Mouse (Mus musculus): ENCODE results near the gene Pkd1. TPM values are rescaled to one million over a fixed set of nuclear protein-coding genes. Genes with fewer than 3 reads are reported as not detected.
A peak's percentile ranks its signal among the peaks of the same experiment; 100 is the strongest.

Gene Pkd1
- total RNA-seq, 4 experiments from 2014 or later: 72.1 to 120 (median 88.4) TPM

DNA sequence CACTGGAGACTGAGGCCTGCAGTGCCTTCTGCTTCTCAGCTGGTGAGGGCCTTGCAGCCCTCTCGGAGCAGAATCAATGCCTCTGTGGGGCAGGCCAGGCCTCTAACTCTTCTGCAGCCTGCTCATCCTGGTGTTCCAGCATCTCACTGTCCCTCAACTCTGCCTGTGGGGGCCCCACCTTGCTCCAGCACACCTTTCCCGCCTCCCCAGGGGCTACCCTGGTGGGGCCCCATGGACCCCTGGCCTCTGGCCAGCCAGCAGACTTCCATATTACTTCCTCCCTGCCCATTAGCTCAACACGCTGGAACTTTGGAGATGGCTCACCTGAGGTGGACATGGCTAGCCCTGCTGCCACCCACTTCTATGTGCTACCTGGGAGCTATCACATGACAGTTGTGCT, 15.5 kb downstream of the Pkd1 start:
- no peak for DNase-seq (ENCODE audit: low spot score in 2 of 2)

DNA sequence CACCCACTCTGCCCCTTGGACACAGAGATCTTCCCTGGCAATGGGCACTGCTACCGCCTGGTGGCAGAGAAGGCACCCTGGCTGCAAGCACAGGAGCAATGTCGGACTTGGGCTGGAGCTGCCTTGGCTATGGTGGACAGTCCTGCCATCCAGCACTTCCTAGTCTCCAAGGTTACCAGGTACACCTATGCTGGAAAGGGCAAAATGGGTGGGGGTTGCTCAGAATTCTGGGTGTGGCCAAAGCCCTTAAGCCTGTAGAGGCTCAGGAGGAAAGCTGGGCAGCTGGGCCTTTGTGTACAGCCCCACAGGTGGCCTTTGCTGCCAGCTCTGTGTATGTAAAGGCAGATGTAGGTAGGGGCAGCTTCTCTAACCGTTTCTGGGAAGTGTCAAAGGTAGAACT, 16.2 kb downstream of the Pkd1 start:
- DNase-seq (ENCODE audit: low spot score in 2 of 2): no peak

DNA sequence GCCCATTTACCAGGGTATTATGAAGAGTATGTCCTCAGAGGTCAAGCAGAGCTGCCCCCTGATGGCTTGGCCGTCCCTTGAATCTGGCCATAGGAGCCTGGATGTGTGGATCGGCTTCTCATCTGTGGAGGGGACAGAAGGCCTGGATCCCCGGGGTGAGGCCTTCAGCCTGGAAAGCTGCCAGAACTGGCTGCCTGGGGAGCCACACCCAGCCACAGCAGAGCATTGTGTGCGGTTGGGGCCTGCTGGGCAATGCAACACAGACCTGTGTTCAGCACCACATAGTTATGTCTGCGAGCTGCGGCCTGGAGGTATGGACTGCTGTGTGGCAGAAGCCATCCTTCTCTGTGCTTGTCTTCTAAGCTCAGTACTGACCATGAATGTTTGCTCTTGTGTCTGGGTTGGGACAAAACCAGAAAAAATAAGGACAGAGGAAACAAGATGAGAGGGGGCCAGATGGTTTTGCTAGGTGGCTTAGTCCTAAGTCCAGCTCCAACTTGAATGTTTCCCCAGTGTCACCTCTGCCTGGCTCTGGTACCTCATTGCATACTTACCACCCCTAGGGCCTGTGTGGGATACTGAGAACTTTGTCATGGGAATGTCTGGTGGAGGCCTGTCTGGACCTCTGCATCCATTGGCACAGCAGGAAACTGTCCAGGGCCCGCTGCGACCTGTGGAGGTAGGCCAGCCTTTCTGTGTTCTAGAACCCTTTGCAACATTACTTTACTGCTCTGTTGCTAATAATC, 17.6 kb downstream of the Pkd1 start:
- no peak for DNase-seq (ENCODE audit: low spot score in 2 of 2)

DNA sequence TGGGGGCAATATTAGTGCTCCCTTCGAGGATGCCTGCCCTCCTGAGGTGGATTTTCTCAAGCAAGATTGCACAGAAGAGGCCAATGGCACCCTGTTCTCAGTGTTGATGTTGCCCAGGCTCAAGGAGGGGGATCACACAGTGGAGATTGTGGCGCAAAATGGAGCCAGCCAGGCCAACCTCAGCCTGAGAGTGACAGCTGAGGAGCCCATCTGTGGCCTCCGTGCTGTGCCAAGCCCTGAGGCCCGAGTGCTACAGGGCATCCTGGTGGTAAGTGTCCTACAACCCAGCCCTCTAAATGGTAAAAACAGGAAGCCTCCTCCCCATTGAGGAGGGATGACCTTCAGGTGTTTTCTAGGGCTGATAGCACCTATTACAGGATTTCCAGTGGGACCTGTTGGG, 20.2 kb downstream of the Pkd1 start:
- DNase-seq (ENCODE audit: low spot score in 2 of 2): no peak

DNA sequence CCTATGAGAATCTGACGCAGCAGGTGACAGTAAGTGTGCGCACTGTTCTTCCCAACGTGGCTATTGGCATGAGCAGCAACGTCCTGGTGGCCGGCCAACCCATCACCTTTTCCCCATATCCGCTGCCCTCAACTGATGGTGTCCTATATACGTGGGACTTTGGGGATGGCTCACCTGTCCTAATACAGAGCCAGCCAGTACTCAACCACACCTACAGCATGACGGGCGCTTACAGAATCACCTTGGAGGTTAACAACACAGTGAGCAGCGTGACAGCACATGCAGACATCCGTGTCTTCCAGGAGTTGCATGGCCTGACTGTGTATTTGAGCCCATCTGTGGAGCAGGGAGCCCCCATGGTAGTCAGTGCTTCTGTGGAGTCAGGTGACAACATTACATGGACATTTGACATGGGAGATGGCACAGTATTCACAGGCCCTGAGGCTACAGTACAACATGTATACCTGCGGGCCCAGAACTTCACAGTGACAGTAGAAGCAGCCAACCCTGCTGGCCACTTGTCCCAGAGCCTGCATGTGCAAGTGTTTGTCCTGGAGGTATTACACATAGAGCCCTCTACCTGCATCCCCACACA, 23.1 kb downstream of the Pkd1 start:
- DNase-seq (ENCODE audit: low spot score in 2 of 2): no peak

DNA sequence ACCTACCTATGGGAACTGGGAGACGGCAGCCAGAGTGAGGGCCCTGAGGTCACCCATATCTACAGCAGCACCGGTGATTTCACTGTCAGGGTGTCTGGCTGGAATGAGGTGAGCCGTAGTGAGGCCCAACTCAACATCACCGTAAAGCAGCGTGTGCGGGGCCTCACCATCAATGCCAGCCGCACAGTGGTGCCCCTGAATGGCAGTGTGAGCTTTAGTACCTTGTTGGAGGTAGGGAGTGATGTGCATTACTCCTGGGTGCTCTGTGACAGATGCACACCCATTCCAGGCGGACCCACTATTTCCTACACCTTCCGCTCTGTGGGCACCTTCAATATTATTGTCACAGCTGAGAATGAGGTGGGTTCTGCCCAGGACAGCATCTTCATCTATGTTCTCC, 24.2 kb downstream of the Pkd1 start:
- no peak for DNase-seq (ENCODE audit: low spot score in 2 of 2)

DNA sequence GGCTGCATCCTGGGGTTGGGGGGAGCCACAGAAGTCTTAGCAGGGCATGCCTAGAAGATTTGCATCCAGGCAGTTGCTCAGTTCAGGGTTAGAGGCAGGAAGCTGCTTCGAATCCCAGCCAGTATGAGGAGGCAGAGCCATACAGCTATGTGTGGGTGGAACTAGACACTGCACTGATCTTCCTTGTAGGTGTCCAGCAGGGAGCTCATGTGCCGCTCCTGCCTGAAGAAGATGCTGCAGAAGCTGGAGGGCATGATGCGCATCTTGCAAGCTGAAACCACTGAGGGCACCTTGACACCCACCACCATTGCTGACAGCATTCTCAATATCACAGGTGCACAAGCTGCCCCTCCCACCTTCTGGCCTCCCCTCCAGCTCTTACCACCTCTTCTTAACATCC, 29.9 kb downstream of the Pkd1 start:
- DNase-seq (ENCODE audit: low spot score in 2 of 2): no peak

DNA sequence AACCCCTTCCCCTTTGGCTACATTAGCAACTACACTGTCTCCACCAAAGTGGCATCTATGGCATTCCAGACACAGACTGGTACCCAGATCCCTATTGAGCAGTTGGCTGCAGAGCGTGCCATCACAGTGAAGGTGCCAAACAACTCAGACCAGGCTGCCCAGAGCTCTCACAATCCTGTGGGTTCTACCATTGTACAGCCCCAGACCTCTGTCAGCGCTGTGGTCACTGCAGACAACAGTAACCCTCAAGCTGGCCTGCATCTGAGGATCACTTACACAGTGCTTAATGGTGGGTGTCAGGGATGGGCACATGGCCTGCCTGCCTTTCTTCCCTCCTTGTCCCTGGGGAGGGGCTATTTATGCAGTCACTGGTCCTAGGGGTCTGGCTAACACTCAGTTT, 30.7 kb downstream of the Pkd1 start:
- DNase-seq (ENCODE audit: low spot score in 2 of 2): no peak

DNA sequence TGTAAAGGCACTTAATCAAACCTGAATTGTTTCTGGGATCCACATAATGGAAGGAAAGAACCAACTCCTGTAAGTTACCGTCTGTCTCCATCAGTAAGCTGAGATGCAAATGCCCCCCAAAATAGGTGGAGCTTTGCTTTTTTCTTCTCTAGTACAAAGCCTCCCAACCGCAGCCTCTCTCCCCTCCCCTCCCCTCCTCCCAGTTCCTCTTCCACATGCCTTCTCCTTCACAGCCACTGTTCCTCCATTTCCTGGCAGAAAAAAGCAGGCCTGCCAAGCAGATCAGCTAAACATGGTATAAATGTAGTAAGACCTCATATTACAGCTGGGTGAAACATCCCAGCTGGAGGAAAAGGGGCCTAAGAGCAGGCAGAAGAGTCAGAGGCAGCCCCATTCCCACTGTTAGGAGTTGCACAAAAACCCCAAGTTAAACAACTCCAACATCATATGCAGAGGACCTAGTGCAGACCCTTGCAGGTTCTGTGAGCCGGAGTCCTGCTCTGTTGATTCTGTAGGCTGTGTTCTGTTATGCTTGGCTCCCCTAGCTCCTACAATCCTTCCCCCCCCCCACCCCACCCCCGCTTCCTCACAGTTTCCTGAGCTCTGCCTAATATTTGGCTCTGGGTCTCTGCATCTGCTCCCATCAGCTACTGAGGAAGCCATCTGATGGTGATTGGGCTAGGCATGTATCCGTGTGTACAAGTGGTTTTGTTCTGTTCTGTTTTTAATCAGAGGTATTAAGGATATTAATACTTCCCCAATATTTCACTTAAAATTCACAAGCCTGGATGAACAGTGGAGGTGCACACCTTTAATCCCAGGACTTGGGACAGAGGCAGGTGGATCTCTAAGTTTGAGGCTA, 34.2 kb downstream of the Pkd1 start:
- no peak for DNase-seq (ENCODE audit: low spot score in 2 of 2)

DNA sequence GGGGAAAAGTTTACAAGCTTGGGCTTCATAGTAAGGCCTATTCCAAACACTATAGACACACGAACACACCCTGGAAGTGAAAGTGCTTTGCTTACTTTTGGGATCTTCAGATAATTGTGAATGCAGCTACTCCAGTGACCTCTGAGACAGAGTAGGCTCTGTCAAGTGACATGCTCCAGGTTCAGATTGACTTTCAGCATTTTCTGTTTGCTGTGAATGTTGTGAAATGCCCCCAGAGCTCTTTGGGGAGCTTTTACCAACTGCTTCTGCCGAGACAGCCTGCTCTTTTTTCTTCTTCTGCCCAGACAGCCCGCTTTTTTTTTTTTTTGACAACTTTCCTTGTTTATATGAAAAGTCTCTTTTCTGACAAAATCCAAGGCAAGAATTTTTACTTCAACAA, 34.9 kb downstream of the Pkd1 start:
- DNase-seq (ENCODE audit: low spot score in 2 of 2): no peak

DNA sequence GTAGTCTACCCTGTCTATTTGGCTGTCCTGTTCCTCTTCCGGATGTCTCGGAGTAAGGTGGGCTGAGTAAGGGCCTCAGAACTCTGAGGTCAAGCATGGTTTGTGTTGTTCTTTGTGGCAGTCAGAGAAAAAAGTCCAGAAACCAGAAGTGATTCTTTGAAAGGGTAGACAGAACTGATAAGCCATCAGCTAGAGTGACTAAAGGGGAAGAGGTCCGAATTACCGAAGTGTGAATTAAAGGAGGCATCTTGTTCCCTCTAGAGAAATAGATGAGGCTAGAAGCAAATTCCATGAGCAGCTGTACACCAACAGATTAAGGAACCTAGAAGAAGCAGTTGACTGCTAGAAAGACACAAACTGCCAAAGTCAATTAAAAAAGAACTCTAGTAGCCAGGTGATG, 36.9 kb downstream of the Pkd1 start:
- DNase-seq (ENCODE audit: low spot score in 2 of 2): no peak

DNA sequence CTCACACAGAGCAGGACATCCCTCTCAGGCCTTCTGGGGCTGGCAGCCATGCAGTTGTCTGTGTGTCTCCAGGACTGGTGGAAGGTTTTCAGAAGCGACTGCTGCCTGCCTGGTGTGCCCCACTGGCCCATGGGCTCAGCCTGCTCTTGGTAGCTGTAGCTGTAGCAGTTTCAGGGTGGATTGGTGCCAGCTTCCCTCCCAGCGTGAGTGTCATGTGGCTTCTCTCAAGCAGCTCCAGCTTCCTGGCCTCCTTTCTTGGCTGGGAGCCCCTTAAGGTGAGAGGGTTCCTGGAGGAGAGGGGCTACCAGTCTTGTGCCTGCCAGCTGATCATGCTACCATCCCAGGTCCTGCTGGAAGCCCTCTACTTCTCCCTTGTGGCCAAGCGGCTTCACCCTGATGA, 41.3 kb downstream of the Pkd1 start:
- no peak for DNase-seq (ENCODE audit: low spot score in 2 of 2)

DNA sequence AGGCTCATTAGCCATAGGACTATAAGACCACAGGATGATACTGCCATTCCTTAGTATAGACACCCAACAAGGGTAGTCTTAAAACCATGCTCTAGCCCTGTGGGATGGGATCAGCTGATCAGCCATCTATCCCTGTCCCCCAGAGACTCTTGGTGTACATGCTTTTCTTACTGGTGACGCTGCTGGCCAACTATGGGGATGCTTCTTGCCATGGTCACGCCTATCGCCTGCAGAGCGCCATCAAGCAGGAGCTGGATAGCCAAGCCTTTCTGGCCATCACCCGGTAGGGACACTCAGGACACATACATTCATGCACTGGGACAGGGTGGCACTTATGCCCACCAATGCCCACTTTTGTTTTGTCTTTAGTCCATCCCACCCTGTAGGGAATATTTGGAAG, 42.1 kb downstream of the Pkd1 start:
- DNase-seq (ENCODE audit: low spot score in 2 of 2): no peak

DNA sequence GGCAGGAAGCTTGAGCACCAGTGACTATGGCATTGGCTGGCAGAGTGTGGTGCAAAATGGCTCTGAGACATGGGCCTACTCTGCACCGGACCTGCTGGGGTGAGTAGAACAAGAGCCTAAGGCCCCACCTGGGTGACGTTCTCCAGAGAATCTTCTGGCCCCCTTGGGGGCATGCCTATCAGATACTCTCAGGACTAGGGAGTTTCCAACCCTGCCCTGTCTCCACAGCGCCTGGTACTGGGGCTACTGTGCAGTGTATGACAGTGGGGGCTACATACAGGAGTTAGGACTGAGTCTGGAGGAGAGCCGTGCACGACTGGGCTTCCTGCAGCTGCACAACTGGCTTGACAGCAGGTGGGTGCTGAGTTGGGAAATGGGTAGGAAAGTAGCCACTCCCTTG, 43.6 kb downstream of the Pkd1 start:
- no peak for DNase-seq (ENCODE audit: low spot score in 2 of 2)

DNA sequence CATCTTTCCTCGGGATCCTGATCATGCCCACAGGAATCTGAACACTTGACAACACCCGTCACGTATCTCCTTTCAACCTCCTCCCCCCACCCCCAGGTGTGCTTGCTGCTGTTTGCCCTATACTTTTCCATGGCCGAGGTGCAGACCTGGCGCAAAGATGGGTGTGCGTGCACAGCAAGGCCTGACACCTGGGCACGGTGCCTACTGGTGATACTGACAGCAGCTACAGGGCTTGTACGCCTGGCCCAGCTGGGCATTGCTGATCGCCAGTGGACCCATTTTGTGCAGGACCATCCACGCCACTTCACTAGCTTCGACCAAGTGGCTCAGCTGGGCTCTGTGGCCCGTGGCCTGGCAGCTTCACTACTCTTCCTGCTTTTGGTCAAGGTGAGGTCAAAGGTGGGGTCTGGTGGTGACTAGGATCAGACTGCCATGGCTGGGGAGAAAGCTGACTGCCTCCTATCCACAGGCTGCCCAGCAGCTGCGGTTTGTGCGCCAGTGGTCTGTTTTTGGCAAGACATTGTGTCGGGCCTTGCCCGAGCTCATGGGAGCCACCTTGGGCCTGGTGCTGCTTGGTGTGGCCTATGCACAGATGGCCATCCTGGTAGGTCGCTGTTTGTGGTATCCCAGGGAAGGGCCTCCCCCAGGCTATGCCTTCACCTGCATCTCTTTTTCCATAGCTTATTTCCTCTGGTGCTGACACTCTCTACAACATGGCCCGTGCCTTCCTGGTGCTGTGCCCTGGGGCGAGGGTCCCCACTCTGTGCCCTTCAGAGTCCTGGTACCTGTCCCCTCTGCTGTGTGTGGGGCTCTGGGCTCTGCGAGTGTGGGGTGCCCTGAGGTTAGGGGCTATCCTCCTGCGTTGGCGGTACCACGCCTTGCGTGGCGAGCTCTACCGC, 44.6 kb downstream of the Pkd1 start:
- DNase-seq (ENCODE audit: low spot score in 2 of 2): no peak

DNA sequence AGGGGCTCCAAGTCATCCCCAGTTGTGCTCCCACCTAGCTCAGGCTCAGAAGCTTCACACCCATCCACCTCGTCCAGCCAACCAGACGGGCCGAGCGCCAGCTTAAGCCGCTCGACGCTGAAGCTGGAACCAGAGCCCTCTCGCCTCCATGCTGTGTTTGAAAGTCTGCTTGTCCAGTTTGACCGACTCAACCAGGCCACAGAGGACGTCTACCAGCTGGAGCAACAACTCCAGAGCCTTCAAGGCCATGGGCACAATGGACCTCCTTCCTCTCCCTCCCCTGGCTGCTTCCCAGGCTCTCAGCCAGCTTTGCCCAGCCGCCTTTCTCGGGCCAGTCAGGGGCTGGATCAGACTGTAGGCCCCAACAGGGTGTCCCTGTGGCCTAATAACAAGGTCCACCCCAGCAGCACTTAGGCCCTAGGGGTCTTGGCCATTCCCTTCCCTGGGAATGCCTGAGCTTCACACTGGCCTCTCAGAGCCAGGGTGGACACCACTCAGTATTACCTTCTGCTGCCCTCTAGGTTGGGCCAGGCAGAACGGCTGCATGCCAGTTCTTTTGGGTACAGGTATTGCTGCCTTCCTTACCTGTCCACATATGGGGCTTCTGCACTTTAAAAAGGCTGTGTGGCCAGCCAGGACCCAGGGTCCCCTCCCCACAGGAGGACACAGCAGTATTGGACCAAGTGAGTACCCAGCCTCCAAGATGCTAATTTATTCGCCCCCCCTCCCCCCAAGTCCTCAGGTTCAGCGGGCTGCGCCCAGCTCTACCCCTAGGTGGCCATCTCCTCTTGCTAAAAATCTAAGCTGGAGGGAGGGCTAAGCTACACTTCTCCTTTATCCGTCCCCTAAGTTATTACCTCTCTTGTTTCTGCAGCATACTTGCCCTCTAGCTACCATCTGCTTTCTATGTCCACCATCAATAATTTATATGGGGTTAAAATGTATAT, 45.8 kb downstream of the Pkd1 start:
- DNase-seq (ENCODE audit: low spot score in 2 of 2): peak in 1 of 2 experiments; percentile 39

DNA sequence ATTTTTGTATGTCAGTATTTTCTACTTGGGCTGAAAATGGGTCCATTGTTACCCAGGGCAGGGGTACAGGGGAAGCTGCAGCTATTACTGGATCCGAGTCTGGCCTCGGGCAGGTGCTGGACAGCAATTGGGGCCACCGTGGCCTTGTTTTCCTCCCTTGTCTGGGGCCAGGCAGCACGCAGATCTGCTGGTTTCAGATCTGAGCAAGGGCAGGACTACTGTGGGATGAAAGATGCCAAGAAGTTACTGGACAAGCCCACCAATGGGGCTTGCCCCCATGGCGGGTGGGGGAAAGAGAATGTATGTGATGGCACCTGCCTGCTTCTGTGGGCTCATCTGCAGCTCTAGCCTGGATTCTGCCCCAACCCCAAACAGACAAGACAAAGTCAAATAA, 46.4 kb downstream of the Pkd1 start:
- no peak for DNase-seq (ENCODE audit: low spot score in 2 of 2)

DNA sequence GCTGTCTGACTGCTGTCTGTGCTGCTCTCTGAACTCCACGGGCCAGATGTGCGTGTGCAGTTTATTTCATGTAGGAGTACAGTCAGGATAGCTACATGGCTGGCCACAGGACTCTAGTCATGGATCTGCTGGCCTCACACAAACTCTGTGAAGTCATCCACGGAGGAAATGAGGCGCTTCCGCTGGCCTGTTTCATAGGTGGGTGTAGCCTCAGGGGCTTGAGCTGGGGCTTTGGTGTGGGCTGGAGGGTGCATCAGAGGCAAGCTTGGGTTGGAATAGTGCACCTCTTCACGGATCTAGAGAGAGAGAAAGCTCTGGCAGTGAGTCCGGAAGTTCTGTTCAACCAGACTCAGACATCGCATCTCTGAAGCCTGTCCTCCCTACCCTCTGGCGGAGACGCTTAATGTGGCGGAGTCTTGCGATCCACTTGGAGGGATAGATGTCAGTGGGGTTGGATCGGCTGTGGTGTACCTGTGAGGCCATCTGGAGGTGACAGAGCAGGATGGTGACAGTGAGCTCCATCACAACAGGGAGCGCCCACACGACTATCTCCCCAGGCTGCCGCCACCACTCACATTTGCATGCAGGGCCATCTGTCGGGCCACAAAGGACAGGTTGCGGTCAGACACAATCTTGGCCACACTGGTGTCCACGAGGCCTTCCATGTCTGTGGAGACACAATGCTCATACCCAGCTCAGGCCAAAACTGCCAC, 47.0 kb downstream of the Pkd1 start:
- no peak for DNase-seq (ENCODE audit: low spot score in 2 of 2)

DNA sequence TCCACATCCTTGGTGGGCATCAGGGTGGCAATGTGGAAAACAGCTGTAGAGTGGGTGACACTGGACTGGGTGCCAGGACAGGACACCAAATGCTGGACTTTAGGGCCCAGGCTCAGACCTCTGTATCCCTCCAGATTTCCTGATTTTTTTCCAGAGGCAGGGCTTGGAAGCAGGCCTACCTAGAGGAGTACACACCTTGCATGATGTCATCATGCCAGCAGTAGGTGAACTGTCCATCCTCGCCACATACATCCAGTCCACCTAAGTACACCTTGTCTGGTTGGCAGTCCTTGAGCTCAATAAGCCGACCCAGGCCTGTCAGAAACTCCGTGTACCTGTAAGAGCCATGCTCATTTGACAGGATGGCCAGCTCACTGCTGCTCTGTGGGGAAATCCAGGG, 48.4 kb downstream of the Pkd1 start:
- no peak for DNase-seq (ENCODE audit: low spot score in 2 of 2)

DNA sequence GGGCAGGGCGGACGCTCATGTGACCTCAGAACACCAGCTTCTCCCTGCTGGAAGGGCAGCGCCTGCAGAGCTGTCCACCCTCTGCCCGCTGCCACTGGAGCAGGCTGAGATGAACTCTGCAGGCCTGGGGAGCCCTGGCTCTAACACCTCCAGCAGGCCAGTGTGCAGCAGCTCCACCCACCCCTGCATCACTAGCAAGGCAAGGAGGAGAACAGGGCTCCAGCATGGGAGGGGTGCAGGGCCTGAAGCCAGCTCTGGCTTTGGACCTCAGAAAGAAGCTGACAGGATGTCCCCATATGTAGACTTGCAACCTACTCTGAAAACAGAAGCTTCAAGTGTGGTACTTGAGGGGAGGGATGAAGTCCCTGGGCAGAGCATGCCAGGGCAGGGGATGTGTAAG, 50.9 kb downstream of the Pkd1 start:
- no peak for DNase-seq (ENCODE audit: low spot score in 2 of 2)
